Mouse (Mus musculus): ENCODE measurements at regions not wholly inside any gene's neighbourhood (a gene's known extent, or its start where the extent isn't known, plus 50 kb on each side); places are given as distances from the start of the nearest gene placed in this dataset.
A peak's percentile ranks its signal among the peaks of the same experiment; 100 is the strongest.

- DNase-seq (ENCODE audit: extremely low spot score in 1 of 2, low spot score in 2 of 2): no peak
- no peak overlapping the region for H3K4me3 ChIP-seq
- H3K27ac ChIP-seq: no peak overlapping the region
- intact Hi-C loops (cut with DNase I): no loop called here
- no peak for TF ChIP-seq CTCF (IDR thresholded peaks at IDR 0.05)
Observed at GRCm38 (mm10) chr5:97594081-97594480, 137.3 kb upstream of the Gk2 start.

- Histone ChIP-seq H3K27ac (no peak overlapping the region), H3K4me3 (no peak overlapping the region)
- TF ChIP-seq CTCF (IDR thresholded peaks at IDR 0.05): no peak
- no peak for DNase-seq (ENCODE audit: extremely low spot score in 1 of 2, low spot score in 2 of 2)
- intact Hi-C loops (cut with DNase I): no loop called here
Observed at GRCm38 (mm10) chr5:97582509-97582908, 125.7 kb upstream of the Gk2 start.

DNA sequence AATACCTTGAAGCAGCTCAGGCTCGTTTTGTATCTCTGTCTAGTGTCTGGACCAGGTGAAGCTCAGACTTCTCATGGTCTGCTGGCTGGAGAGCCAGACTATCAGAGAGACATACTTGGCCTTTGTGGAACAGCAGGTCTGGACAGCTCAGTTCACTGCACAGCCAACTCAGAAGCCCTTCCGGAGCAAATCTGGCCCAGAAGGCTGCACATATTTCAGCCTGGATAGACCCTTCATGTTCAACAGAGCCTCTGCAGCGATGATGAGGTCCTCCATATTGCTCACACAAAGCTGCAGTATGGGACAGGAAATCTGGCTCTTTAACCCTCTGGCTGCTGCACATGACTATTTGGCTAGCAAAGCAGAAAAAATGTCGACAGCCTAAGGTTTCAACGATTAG is 108.7 kb upstream of the Gk2 start:
- no peak overlapping the region for H3K4me3 ChIP-seq
- H3K27ac ChIP-seq: no peak overlapping the region
- intact Hi-C loops (cut with DNase I): no loop called here
- no peak for DNase-seq (ENCODE audit: extremely low spot score in 1 of 2, low spot score in 2 of 2)
- TF ChIP-seq CTCF (IDR thresholded peaks at IDR 0.05): no peak

- no peak for DNase-seq (ENCODE audit: extremely low spot score in 1 of 2, low spot score in 2 of 2)
- H3K27ac ChIP-seq: no peak overlapping the region
- no peak overlapping the region for H3K4me3 ChIP-seq
- no peak for TF ChIP-seq CTCF (IDR thresholded peaks at IDR 0.05)
- intact Hi-C loops (cut with DNase I): no loop called here
Observed at GRCm38 (mm10) chr5:97563724-97564123, 106.9 kb upstream of the Gk2 start.

- intact Hi-C loops (cut with DNase I): no loop called here
- DNase-seq (ENCODE audit: extremely low spot score in 1 of 2, low spot score in 2 of 2): no peak
- Histone ChIP-seq H3K27ac (peak overlapping the region; percentile 55), H3K4me3 (no peak overlapping the region)
- TF ChIP-seq CTCF (IDR thresholded peaks at IDR 0.05): no peak
Observed at GRCm38 (mm10) chr5:97554274-97554673, 97.5 kb upstream of the Gk2 start.

DNA sequence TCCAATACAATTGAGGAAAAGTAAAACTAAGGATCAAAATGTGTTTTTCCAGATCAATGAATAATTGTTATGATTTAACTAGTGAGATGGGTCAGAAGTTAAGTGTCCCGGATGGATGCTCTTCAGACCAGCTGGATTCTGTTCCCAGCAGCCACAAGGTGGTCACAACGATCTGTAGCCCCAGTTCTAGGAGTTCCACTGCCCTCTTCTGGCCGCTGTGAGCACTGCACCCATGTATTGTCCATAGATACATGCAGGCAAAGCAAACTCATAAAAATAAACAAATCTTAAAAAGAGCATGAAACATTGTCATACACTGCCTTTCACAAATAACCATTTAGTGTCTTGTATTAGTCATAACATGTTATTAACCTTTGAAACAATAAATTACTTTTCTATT is 96.3 kb upstream of the Gk2 start:
- H3K4me3 ChIP-seq: no peak overlapping the region

DNA sequence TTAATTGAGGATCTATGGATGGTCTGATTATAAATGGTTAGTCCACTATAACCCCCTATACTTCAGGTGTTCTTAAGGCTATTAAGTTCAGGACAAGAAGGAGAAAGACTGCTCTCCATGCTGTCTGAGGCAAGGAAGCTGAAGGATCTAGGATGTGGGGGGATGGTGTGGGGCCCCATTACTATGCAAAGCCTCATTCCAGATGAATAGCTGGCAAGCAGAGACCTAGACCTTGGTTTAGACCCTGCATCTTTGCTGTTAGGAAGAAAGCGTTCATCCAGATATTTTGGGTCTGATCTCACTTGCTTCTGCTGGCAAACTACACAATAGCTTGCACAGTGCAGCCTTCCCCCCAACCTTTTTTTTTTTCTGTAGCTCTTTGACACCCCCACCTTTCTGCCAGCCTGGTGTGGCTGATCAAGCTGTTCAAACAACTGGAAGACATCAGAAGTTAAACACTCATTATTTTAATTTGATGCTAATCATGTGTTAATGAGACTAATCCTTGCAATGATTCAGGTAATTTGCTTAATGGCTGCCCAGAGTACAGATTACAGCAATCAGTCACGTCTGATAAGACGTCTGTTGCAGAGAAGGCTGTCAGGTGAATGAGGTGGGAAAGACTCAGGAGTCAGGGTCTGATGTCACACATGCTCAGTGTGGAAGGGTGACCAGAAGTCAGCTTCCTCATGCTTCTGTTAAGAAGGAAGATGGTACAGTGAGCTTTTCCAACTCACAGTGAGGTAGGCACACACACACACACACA is 80.9 kb upstream of the Gk2 start:
- Histone ChIP-seq H3K4me3 (no peak overlapping the region), H3K27ac (no peak overlapping the region)
- intact Hi-C loops (cut with DNase I): no loop called here
- TF ChIP-seq CTCF (IDR thresholded peaks at IDR 0.05): no peak
- DNase-seq (ENCODE audit: extremely low spot score in 1 of 2, low spot score in 2 of 2): no peak

More for the DNA sequence above, 96.3 kb upstream of the Gk2 start:
- no peak for DNase-seq (ENCODE audit: extremely low spot score in 1 of 2, low spot score in 2 of 2)
- no peak overlapping the region for H3K27ac ChIP-seq
- TF ChIP-seq CTCF (IDR thresholded peaks at IDR 0.05): peak; percentile 42
- intact Hi-C loops (cut with DNase I): no loop called here

DNA sequence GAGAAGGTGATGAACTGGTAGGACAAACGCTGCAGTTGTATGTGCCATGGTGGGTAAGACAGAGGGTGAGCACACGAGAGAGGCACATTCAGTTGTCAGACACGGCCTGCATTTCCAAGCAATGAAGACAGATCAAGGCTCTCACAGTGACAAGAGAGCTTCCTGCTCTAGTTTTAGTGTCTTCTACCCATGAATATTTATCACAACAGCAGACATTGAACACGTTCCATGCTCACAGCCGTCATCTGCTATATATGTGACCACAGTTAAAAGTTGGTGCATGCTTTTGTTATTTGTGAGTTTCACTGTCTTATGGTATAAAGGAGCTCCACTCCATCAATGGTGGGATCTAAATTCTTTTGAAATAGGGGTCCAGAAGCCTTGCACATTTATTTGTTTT is 76.9 kb upstream of the Gk2 start:
- no peak for TF ChIP-seq CTCF (IDR thresholded peaks at IDR 0.05)
- DNase-seq (ENCODE audit: extremely low spot score in 1 of 2, low spot score in 2 of 2): no peak
- H3K4me3 ChIP-seq: no peak overlapping the region
- intact Hi-C loops (cut with DNase I): no loop called here
- H3K27ac ChIP-seq: no peak overlapping the region

GRCm38 (mm10) chr5:97527555-97527954 is 70.7 kb upstream of the Gk2 start:
- no peak overlapping the region for H3K27ac ChIP-seq
- intact Hi-C loops (cut with DNase I): no loop called here
- no peak for DNase-seq (ENCODE audit: extremely low spot score in 1 of 2, low spot score in 2 of 2)
- H3K4me3 ChIP-seq: no peak overlapping the region
- TF ChIP-seq CTCF (IDR thresholded peaks at IDR 0.05): no peak

Measured in left cerebral cortex, adult 2 months (tissue).